Mouse (Mus musculus) frontal cortex, postnatal 10 days (tissue): Measurements from ENCODE around the gene C2.
"Not testable (repeated sequence)": the region's sequence is repeated elsewhere in the genome, so short reads cannot be mapped to it uniquely, and the experiment has no call there.

Source experiments
- DNase-seq, 2 experiments: peaks; one replicate each; pipeline ENCODE4 v3.0.0; 2022; ENCODE audit warnings: low spot score in 2 of 2, mixed read lengths in 1 of 2

C2 gene

DNA sequence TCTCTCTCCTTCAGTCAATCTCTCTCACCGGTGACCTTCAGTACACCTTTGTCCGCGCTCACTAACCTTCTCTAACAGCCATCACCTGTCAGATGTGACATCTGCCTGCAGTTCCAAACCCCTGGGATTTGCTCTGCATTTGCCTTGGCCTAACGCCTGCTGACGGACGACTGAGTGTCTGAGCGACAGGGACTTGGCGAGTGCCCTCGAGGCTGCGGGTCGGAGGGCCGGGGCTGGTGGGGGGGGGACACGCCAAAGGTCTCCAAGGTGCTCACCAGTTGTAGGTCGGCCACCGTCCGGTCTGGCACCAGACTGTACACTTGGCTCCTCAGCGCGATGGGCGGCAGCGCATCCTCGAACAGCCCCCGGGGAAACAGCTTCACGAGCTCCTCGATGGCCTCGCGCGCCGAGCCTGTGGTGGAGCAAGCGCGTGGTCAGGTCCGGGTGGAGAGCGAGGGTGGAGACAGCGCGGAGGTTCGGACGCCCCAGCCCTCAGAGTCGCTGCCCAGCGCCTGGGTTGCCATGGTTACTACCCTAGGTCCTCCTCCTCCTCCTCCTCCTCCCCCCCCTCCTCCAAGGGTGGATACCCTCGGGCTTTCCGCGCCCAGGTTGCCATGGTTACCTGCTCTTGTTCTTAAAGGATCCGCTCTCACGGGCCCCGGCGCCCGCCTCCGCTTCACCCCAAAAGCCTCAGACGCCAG lies 61.8 kb downstream of the C2 start:
- no peak for DNase-seq

DNA sequence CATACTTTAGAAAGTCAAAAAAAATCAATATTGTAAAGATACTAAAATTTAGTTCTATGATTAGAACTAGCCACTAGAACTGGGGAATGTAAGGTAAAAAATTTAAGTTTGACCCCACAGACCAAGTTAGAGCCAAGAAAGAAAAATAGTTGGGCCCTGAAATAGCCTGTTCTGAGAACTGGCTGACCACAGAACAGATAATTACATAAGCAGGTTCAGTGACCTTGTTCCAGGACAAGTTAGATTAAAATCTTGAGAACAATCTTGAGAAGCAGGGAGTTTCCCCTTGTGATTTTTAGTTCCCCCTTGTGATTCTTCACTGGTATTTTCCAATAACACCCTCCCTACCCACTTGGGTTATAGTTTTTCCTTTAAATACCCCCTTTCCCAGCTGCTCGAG lies 67.3 kb downstream of the C2 start:
- DNase-seq: not testable (repeated sequence)

DNA sequence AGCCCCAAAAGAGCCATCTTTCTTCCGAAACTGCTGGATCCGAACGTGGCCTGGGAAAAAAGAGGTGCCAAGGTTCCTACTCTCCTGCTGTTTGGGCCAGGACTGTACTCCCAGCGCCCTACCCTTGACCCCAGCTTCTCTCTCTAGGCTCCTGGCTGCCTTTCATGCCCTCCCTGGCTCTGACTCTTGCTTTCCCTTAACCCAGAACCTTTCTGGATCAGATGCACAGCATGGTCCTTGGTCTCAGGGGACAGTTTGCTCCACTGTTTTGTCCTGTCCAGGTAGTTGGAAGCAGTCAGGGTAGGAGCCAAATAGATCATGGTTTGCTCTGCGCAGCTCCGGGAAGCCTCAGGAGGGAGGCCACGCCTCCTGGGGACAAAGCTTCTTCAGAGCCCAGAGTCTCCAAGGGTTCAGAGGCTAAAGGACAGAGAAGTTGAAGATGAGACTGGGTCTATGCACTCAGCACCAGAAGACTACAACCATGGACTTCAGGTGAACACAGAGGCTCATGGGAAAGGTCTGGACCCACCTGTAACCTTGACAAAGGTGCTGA lies 83.2 kb downstream of the C2 start:
- DNase-seq: no peak

DNA sequence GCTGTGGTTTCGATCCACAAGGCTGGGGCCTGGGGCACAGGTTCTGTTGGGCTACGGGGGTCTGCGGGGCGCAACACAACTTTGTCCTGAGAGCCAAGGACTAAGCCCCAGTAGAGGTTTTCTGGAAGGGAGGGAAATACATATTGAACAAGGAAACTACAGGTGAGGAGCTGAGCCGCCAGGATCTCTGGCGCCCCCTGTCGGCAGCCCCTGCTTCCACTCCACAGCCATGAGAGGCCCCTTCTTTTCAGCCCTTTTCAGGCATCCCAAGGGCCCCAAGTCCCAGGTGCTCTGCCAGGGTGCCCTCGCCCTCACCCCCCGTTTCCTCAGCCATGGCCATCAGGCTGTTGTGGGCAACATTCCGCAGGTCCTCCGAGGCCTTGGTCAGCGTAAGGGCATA lies 84.3 kb downstream of the C2 start:
- peak in 1 of 2 experiments; percentile 21 for DNase-seq
